Mouse (Mus musculus): ENCODE measurements around the gene Lnpep.

The Lnpep gene

GRCm38 (mm10) chr17:17612336-17612735 is 12.5 kb downstream of the Lnpep start:
- in situ Hi-C loops (cut with MboI, MseI), result no loop called here

GRCm38 (mm10) chr17:17609523-17609922 is 15.3 kb downstream of the Lnpep start:
- in situ Hi-C loops (cut with MboI, MseI), result no loop called here

GRCm38 (mm10) chr17:17608416-17608988 is 16.3 kb downstream of the Lnpep start:
- in situ Hi-C loops (cut with MboI, MseI), result no loop called here

GRCm38 (mm10) chr17:17604554-17604953 is 20.3 kb downstream of the Lnpep start:
- in situ Hi-C loops (cut with MboI, MseI), result no loop called here

- in situ Hi-C loops (cut with MboI, MseI), result no loop called here
Measured at GRCm38 (mm10) chr17:17603609-17604008, 21.2 kb downstream of the Lnpep start.

- in situ Hi-C loops (cut with MboI, MseI), result no loop called here
Measured at GRCm38 (mm10) chr17:17602786-17603185, 22.1 kb downstream of the Lnpep start.

- in situ Hi-C loops (cut with MboI, MseI), result no loop called here
Measured at GRCm38 (mm10) chr17:17602330-17602729, 22.5 kb downstream of the Lnpep start.

- in situ Hi-C loops (cut with MboI, MseI), result no loop called here
Measured at GRCm38 (mm10) chr17:17600804-17601252, 24.0 kb downstream of the Lnpep start.

- in situ Hi-C loops (cut with MboI, MseI), result no loop called here
Measured at GRCm38 (mm10) chr17:17600001-17600400, 24.8 kb downstream of the Lnpep start.

GRCm38 (mm10) chr17:17598355-17598754 is 26.5 kb downstream of the Lnpep start:
- in situ Hi-C loops (cut with MboI, MseI), result loop anchor here (25.0 kb wide), 1 partner anchor 1861 kb away; no protein-coding TSS in a partner anchor

GRCm38 (mm10) chr17:17592926-17593325 is 31.9 kb downstream of the Lnpep start:
- in situ Hi-C loops (cut with MboI, MseI), result loop anchor here (25.0 kb wide), 1 partner anchor 1856 kb away; no protein-coding TSS in a partner anchor

GRCm38 (mm10) chr17:17587333-17588047 is 37.4 kb downstream of the Lnpep start:
- in situ Hi-C loops (cut with MboI, MseI), result loop anchor here (25.0 kb wide), 1 partner anchor 1850 kb away; no protein-coding TSS in a partner anchor

- in situ Hi-C loops (cut with MboI, MseI), result loop anchor here (25.0 kb wide), 1 partner anchor 1848 kb away; no protein-coding TSS in a partner anchor
Measured at GRCm38 (mm10) chr17:17585115-17585514, 39.7 kb downstream of the Lnpep start.

- in situ Hi-C loops (cut with MboI, MseI), result loop anchor here (25.0 kb wide), 1 partner anchor 1847 kb away; no protein-coding TSS in a partner anchor
Measured at GRCm38 (mm10) chr17:17583896-17584295, 41.0 kb downstream of the Lnpep start.

GRCm38 (mm10) chr17:17581234-17581633 is 43.6 kb downstream of the Lnpep start:
- in situ Hi-C loops (cut with MboI, MseI), result loop anchor here (25.0 kb wide), 1 partner anchor 1844 kb away; no protein-coding TSS in a partner anchor

- in situ Hi-C loops (cut with MboI, MseI), result loop anchor here (10.0 to 25.0 kb wide), 2 partner anchors 52 to 1839 kb away; no protein-coding TSS in a partner anchor
Measured at GRCm38 (mm10) chr17:17576399-17576798, 48.5 kb downstream of the Lnpep start.

- in situ Hi-C loops (cut with MboI, MseI), result no loop called here
Measured at GRCm38 (mm10) chr17:17567071-17567470, 57.8 kb downstream of the Lnpep start.

GRCm38 (mm10) chr17:17548958-17549357 is 75.9 kb downstream of the Lnpep start:
- in situ Hi-C loops (cut with MboI, MseI), result no loop called here

- in situ Hi-C loops (cut with MboI, MseI), result no loop called here
Measured at GRCm38 (mm10) chr17:17531338-17531737, 93.5 kb downstream of the Lnpep start.

GRCm38 (mm10) chr17:17516384-17517016 is 108.3 kb downstream of the Lnpep start:
- in situ Hi-C loops (cut with MboI, MseI), result loop anchor here (10.0 kb wide), 2 partner anchors 102 to 222 kb away; no protein-coding TSS in a partner anchor

- in situ Hi-C loops (cut with MboI, MseI), result no loop called here
Measured at GRCm38 (mm10) chr17:17506677-17507076, 118.2 kb downstream of the Lnpep start.

GRCm38 (mm10) chr17:17499278-17499677 is 125.6 kb downstream of the Lnpep start:
- in situ Hi-C loops (cut with MboI, MseI), result no loop called here

Data from T-helper 1 cell (primary cell).